Mouse (Mus musculus) layer of hippocampus, adult 9-11 months (tissue): Measurements from ENCODE around the gene Mepe.

ENCODE experiments used
- DNase-seq: peaks from one replicate; pipeline ENCODE4 v3.0.0; 2022

Mepe gene

GRCm38 (mm10) chr5:104357575-104357974 lies 32.4 kb downstream of the Mepe start:
- no peak for DNase-seq

GRCm38 (mm10) chr5:104358592-104358991 lies 33.5 kb downstream of the Mepe start:
- DNase-seq = peak; percentile 37

GRCm38 (mm10) chr5:104359257-104359656 lies 34.1 kb downstream of the Mepe start:
- DNase-seq = no peak

GRCm38 (mm10) chr5:104370580-104370979 lies 45.5 kb downstream of the Mepe start:
- no peak for DNase-seq

GRCm38 (mm10) chr5:104371284-104371683 lies 46.2 kb downstream of the Mepe start:
- DNase-seq = no peak

GRCm38 (mm10) chr5:104373648-104374307 lies 48.6 kb downstream of the Mepe start:
- no peak for DNase-seq

- no peak for DNase-seq
Observed at GRCm38 (mm10) chr5:104374308-104374660, 49.2 kb downstream of the Mepe start.

GRCm38 (mm10) chr5:104375132-104375531 lies 50.0 kb downstream of the Mepe start:
- DNase-seq = no peak

- DNase-seq = no peak
Observed at GRCm38 (mm10) chr5:104376890-104377289, 51.8 kb downstream of the Mepe start.

- DNase-seq = no peak
Observed at GRCm38 (mm10) chr5:104380574-104380973, 55.4 kb downstream of the Mepe start.

GRCm38 (mm10) chr5:104381671-104382070 lies 56.5 kb downstream of the Mepe start:
- no peak for DNase-seq

GRCm38 (mm10) chr5:104384540-104384939 lies 59.4 kb downstream of the Mepe start:
- DNase-seq = no peak

- DNase-seq = no peak
Observed at GRCm38 (mm10) chr5:104385521-104385920, 60.4 kb downstream of the Mepe start.

GRCm38 (mm10) chr5:104386908-104387307 lies 61.8 kb downstream of the Mepe start:
- no peak for DNase-seq
